ENCODE assay signal across 17 mouse cellular contexts in genomic region chr5:146700099-146700498, GRCm38 (mm10).
"Had no signal": no experiment of that assay in that cellular context is flagged by ENCODE, and none has a peak within 500 bp of the region (broad histone marks: within the 10 kb centered on the region; RNA-seq: fewer than 3 reads in every experiment).

No protein-coding gene starts in this region.

- H3K4me2 ChIP-seq: intestine, embryonic 15.5 days; midbrain, embryonic 11.5 days; stomach, embryonic 15.5 days had no signal

- H3K9me3 ChIP-seq: intestine, embryonic 15.5 days; stomach, embryonic 15.5 days had no signal

- H3K4me3 ChIP-seq: intestine, embryonic 15.5 days; stomach, embryonic 15.5 days had no signal

- H3K4me1 ChIP-seq: stomach, embryonic 15.5 days had no signal

- H3K9ac ChIP-seq: intestine, embryonic 15.5 days; liver, embryonic 14.5 days; stomach, embryonic 15.5 days had no signal

- H3K36me3 ChIP-seq: intestine, embryonic 15.5 days; stomach, embryonic 15.5 days had no signal

- DNase-seq: kidney, adult 11 months; kidney, adult 9 months; kidney, postnatal 14 days; kidney, postnatal 4 days; lung, adult 2 months; lung, postnatal 14 days; lung, postnatal 4 days; midbrain, embryonic 14.5 days; right cerebral cortex, adult 18-20 months; right cerebral cortex, postnatal 14 days; right cerebral cortex, postnatal 4 days; spleen, adult 18-20 months; thymus, postnatal 25 days had no signal

- H3K27ac ChIP-seq: intestine, embryonic 15.5 days; stomach, embryonic 15.5 days had no signal

- H3K27me3 ChIP-seq: intestine, embryonic 15.5 days; stomach, embryonic 15.5 days had no signal

- ATAC-seq: intestine, embryonic 15.5 days had no signal
